Mouse (Mus musculus): Measurements from ENCODE around the gene Fam189a2.

Fam189a2 gene

GRCm38 (mm10) chr19:24030871-24031556 lies at the start of gene Fam189a2:
Gene Fam189a2, minus strand, starts transcription at chr19:24031019.
- peak; percentile 35 for DNase-seq (ENCODE audit: low read depth, low spot score)

GRCm38 (mm10) chr19:24077658-24078057 lies 46.8 kb upstream of the Fam189a2 start:
- DNase-seq (ENCODE audit: low read depth, low spot score): no peak

- DNase-seq (ENCODE audit: low read depth, low spot score): no peak
These were observed 45.7 kb upstream of the Fam189a2 start for GRCm38 (mm10) chr19:24076536-24076935.

- DNase-seq (ENCODE audit: low read depth, low spot score): no peak
These were observed 45.1 kb upstream of the Fam189a2 start for GRCm38 (mm10) chr19:24075927-24076326.

GRCm38 (mm10) chr19:24073155-24073554 lies 42.3 kb upstream of the Fam189a2 start:
- DNase-seq (ENCODE audit: low read depth, low spot score): no peak

- no peak for DNase-seq (ENCODE audit: low read depth, low spot score)
These were observed 33.6 kb upstream of the Fam189a2 start for GRCm38 (mm10) chr19:24064348-24064895.

- DNase-seq (ENCODE audit: low read depth, low spot score): no peak
These were observed 32.8 kb upstream of the Fam189a2 start for GRCm38 (mm10) chr19:24063585-24063984.

- peak; percentile 34 for DNase-seq (ENCODE audit: low read depth, low spot score)
These were observed 28.0 kb upstream of the Fam189a2 start for GRCm38 (mm10) chr19:24058851-24059250.

- DNase-seq (ENCODE audit: low read depth, low spot score): no peak
These were observed 27.2 kb upstream of the Fam189a2 start for GRCm38 (mm10) chr19:24058021-24058420.

- no peak for DNase-seq (ENCODE audit: low read depth, low spot score)
These were observed 26.1 kb upstream of the Fam189a2 start for GRCm38 (mm10) chr19:24056880-24057279.

- peak; percentile 72 for DNase-seq (ENCODE audit: low read depth, low spot score)
These were observed 24.1 kb upstream of the Fam189a2 start for GRCm38 (mm10) chr19:24054904-24055303.

- DNase-seq (ENCODE audit: low read depth, low spot score): no peak
These were observed 23.4 kb upstream of the Fam189a2 start for GRCm38 (mm10) chr19:24054265-24054664.

GRCm38 (mm10) chr19:24050514-24050913 lies 19.7 kb upstream of the Fam189a2 start:
- DNase-seq (ENCODE audit: low read depth, low spot score): peak; percentile 9

- no peak for DNase-seq (ENCODE audit: low read depth, low spot score)
These were observed 18.5 kb upstream of the Fam189a2 start for GRCm38 (mm10) chr19:24049329-24049728.

GRCm38 (mm10) chr19:24046395-24046993 lies 15.7 kb upstream of the Fam189a2 start:
- DNase-seq (ENCODE audit: low read depth, low spot score): no peak

GRCm38 (mm10) chr19:24042387-24042786 lies 11.6 kb upstream of the Fam189a2 start:
- DNase-seq (ENCODE audit: low read depth, low spot score): no peak

GRCm38 (mm10) chr19:24039061-24039853 lies 8.4 kb upstream of the Fam189a2 start:
- no peak for DNase-seq (ENCODE audit: low read depth, low spot score)

GRCm38 (mm10) chr19:24034367-24034766 lies 3.5 kb upstream of the Fam189a2 start:
- DNase-seq (ENCODE audit: low read depth, low spot score): no peak

- no peak for DNase-seq (ENCODE audit: low read depth, low spot score)
These were observed 1.9 kb upstream of the Fam189a2 start for GRCm38 (mm10) chr19:24032654-24033236.

GRCm38 (mm10) chr19:24030511-24030870 lies 328 bp downstream of the Fam189a2 start:
- peak; percentile 62 for DNase-seq (ENCODE audit: low read depth, low spot score)

- DNase-seq (ENCODE audit: low read depth, low spot score): peak; percentile 50
These were observed 956 bp downstream of the Fam189a2 start for GRCm38 (mm10) chr19:24029616-24030510.

All from brain, adult 2 months (tissue).